Mouse (Mus musculus): Measurements from ENCODE around the gene Hint1. TPM values are rescaled to one million over a fixed set of nuclear protein-coding genes. Genes with fewer than 3 reads are reported as not detected.
A peak's percentile ranks its signal among the peaks of the same experiment; 100 is the strongest.

The Hint1 gene
- polyA plus RNA-seq, 1 experiment from 2014 or later: 702 TPM

GRCm38 (mm10) chr11:54867903-54868434 is 1.8 kb downstream of the Hint1 start:
- H3K9me3 ChIP-seq (ENCODE audit: control insufficient read depth, low read length): no peaks in the 10 kb centered on the region
- H3K9ac ChIP-seq (ENCODE audit: low read length): no peak overlapping the region
- H3K4me2 ChIP-seq (ENCODE audit: low read depth, low read length, severe bottlenecking): peak overlapping the region; percentile 79; the same call in 1 of the 2 replicates
- no peaks in the 10 kb centered on the region for H3K27me3 ChIP-seq (ENCODE audit: control insufficient read depth, insufficient read depth, low read length)
- H3K27ac ChIP-seq (ENCODE audit: low read depth, low read length): no peak overlapping the region
- peak overlapping the region; percentile 95; the same call in 1 of the 2 replicates for H3K4me3 ChIP-seq (ENCODE audit: low read depth, low read length)
- ATAC-seq (replicated peaks; ENCODE audit: low FRiP score): no peak
- WGBS: 94% methylated on average over 3 of the region's 3 CpGs
- DNase-seq (ENCODE audit: low spot score): no peak
- peaks cover 12% of the 10 kb centered on the region for H3K36me3 ChIP-seq (ENCODE audit: control insufficient read depth, insufficient read depth, low read length)
- peaks cover 3% of the 10 kb centered on the region; the same call in 1 of the 2 replicates for H3K4me1 ChIP-seq (replicated peaks; ENCODE audit: control insufficient read depth, insufficient read depth, low read length)

DNA sequence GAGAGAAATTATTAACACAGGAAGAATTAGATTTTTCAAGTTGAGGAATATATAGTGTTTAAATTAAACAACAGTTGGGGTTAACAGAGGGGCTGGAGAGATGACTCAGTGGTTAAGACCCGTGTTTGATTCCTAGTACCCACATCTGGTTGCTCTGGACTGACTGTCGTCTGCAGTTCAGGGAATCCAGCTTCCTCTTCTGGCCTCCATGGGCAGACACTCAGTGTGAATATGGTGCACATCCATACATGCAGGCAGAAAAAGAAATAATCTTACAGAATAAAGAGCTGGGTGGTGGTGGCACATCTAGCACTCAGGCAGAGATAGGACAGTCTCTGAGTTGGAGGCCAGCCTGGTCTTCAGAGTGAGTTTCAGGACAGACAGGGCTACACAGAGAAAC is 2.3 kb downstream of the Hint1 start:
- DNase-seq (ENCODE audit: low spot score) (no peak), ATAC-seq (replicated peaks; ENCODE audit: low FRiP score) (no peak)
- Histone ChIP-seq H3K27ac (ENCODE audit: low read depth, low read length) (no peak overlapping the region), H3K9me3 (ENCODE audit: control insufficient read depth, low read length) (no peaks in the 10 kb centered on the region), H3K36me3 (ENCODE audit: control insufficient read depth, insufficient read depth, low read length) (peaks cover 13% of the 10 kb centered on the region), H3K9ac (ENCODE audit: low read length) (no peak overlapping the region), H3K4me1 (replicated peaks; ENCODE audit: control insufficient read depth, insufficient read depth, low read length) (peaks cover 3% of the 10 kb centered on the region; the same call in 1 of the 2 replicates), H3K4me3 (ENCODE audit: low read depth, low read length) (no peak overlapping the region), H3K4me2 (ENCODE audit: low read depth, low read length, severe bottlenecking) (no peak overlapping the region), H3K27me3 (ENCODE audit: control insufficient read depth, insufficient read depth, low read length) (no peaks in the 10 kb centered on the region)
- WGBS: 87% methylated on average over 2 of the region's 2 CpGs

DNA sequence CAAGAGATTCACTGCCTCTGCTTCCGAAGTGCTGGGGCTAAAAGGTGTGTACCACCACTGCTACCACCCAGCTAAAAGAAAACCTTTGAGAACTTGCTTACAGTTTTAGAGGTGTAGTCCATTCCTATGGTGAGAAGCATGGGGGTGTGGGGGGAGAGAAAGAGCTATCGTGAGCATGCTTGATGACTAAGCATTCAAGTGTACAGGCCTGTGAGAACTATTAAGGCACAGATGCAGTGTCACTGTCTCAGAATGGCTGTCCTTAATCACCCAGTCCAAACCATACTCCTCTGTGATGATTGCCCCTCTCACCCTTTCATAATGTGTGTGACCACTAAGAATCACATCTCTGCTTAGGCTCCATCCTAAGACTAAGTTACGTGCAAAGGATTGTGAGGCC is 3.1 kb downstream of the Hint1 start:
- Histone ChIP-seq H3K4me1 (replicated peaks; ENCODE audit: control insufficient read depth, insufficient read depth, low read length) (peaks cover 3% of the 10 kb centered on the region; the same call in 1 of the 2 replicates), H3K27ac (ENCODE audit: low read depth, low read length) (no peak overlapping the region), H3K27me3 (ENCODE audit: control insufficient read depth, insufficient read depth, low read length) (no peaks in the 10 kb centered on the region), H3K36me3 (ENCODE audit: control insufficient read depth, insufficient read depth, low read length) (peaks cover 19% of the 10 kb centered on the region), H3K4me2 (ENCODE audit: low read depth, low read length, severe bottlenecking) (no peak overlapping the region), H3K9ac (ENCODE audit: low read length) (no peak overlapping the region), H3K9me3 (ENCODE audit: control insufficient read depth, low read length) (no peaks in the 10 kb centered on the region), H3K4me3 (ENCODE audit: low read depth, low read length) (no peak overlapping the region)
- no peak for ATAC-seq (replicated peaks; ENCODE audit: low FRiP score)
- DNase-seq (ENCODE audit: low spot score): no peak
- 92% methylated on average over 3 of the region's 3 CpGs for WGBS

- Histone ChIP-seq H3K36me3 (ENCODE audit: control insufficient read depth, insufficient read depth, low read length) (peaks cover 19% of the 10 kb centered on the region), H3K4me1 (replicated peaks; ENCODE audit: control insufficient read depth, insufficient read depth, low read length) (peaks cover 3% of the 10 kb centered on the region; the same call in 1 of the 2 replicates), H3K4me2 (ENCODE audit: low read depth, low read length, severe bottlenecking) (no peak overlapping the region), H3K27me3 (ENCODE audit: control insufficient read depth, insufficient read depth, low read length) (no peaks in the 10 kb centered on the region), H3K4me3 (ENCODE audit: low read depth, low read length) (no peak overlapping the region), H3K9me3 (ENCODE audit: control insufficient read depth, low read length) (no peaks in the 10 kb centered on the region), H3K9ac (ENCODE audit: low read length) (no peak overlapping the region), H3K27ac (ENCODE audit: low read depth, low read length) (no peak overlapping the region)
- no peak for ATAC-seq (replicated peaks; ENCODE audit: low FRiP score)
- DNase-seq (ENCODE audit: low spot score): no peak
- 80% methylated on average over 7 of the region's 7 CpGs for WGBS
These were observed 5.8 kb downstream of the Hint1 start for GRCm38 (mm10) chr11:54871831-54872537.

DNA sequence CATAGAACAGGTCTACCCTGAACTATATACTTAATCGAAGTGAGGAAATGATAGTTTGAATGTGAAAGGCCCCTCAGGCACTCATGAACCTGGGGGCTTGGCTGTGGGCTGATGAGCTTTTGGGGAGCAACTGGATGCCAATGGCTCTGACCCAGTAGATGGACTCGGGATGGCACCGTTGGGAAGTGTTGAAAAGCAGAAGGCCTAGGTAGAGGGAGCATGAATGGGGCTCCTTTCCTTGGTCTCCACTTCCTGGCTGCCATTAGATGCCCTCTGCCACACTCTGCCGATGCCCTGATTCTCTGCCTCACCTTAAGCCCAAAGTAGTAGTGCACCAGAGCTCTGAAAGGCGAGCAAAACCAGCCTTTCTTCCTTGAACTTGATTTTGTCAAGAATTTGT is 9.8 kb downstream of the Hint1 start:
- ATAC-seq (replicated peaks; ENCODE audit: low FRiP score) (no peak), DNase-seq (ENCODE audit: low spot score) (no peak)
- Histone ChIP-seq H3K36me3 (ENCODE audit: control insufficient read depth, insufficient read depth, low read length) (peaks cover 12% of the 10 kb centered on the region; the same call in 1 of the 2 replicates), H3K4me1 (replicated peaks; ENCODE audit: control insufficient read depth, insufficient read depth, low read length) (no peaks in the 10 kb centered on the region), H3K9ac (ENCODE audit: low read length) (no peak overlapping the region), H3K27me3 (ENCODE audit: control insufficient read depth, insufficient read depth, low read length) (no peaks in the 10 kb centered on the region), H3K4me3 (ENCODE audit: low read depth, low read length) (no peak overlapping the region), H3K4me2 (ENCODE audit: low read depth, low read length, severe bottlenecking) (no peak overlapping the region), H3K27ac (ENCODE audit: low read depth, low read length) (no peak overlapping the region), H3K9me3 (ENCODE audit: control insufficient read depth, low read length) (no peaks in the 10 kb centered on the region)
- WGBS: 95% methylated on average over 5 of the region's 5 CpGs

GRCm38 (mm10) chr11:54878893-54879292 is 12.7 kb downstream of the Hint1 start:
- WGBS: 84% methylated on average over 6 of the region's 6 CpGs
- Histone ChIP-seq H3K27ac (ENCODE audit: low read depth, low read length) (no peak overlapping the region), H3K9ac (ENCODE audit: low read length) (no peak overlapping the region), H3K9me3 (ENCODE audit: control insufficient read depth, low read length) (no peaks in the 10 kb centered on the region), H3K4me1 (replicated peaks; ENCODE audit: control insufficient read depth, insufficient read depth, low read length) (no peaks in the 10 kb centered on the region; the same call in 1 of the 2 replicates), H3K27me3 (ENCODE audit: control insufficient read depth, insufficient read depth, low read length) (no peaks in the 10 kb centered on the region), H3K4me2 (ENCODE audit: low read depth, low read length, severe bottlenecking) (no peak overlapping the region), H3K4me3 (ENCODE audit: low read depth, low read length) (no peak overlapping the region), H3K36me3 (ENCODE audit: control insufficient read depth, insufficient read depth, low read length) (peaks cover 2% of the 10 kb centered on the region; the same call in 1 of the 2 replicates)
- no peak for DNase-seq (ENCODE audit: low spot score)
- ATAC-seq (replicated peaks; ENCODE audit: low FRiP score): no peak

GRCm38 (mm10) chr11:54879434-54879833 is 13.3 kb downstream of the Hint1 start:
- Histone ChIP-seq H3K27me3 (ENCODE audit: control insufficient read depth, insufficient read depth, low read length) (no peaks in the 10 kb centered on the region), H3K9me3 (ENCODE audit: control insufficient read depth, low read length) (no peaks in the 10 kb centered on the region), H3K4me1 (replicated peaks; ENCODE audit: control insufficient read depth, insufficient read depth, low read length) (no peaks in the 10 kb centered on the region; the same call in 1 of the 2 replicates), H3K27ac (ENCODE audit: low read depth, low read length) (no peak overlapping the region), H3K9ac (ENCODE audit: low read length) (no peak overlapping the region), H3K4me2 (ENCODE audit: low read depth, low read length, severe bottlenecking) (no peak overlapping the region), H3K36me3 (ENCODE audit: control insufficient read depth, insufficient read depth, low read length) (no peaks in the 10 kb centered on the region), H3K4me3 (ENCODE audit: low read depth, low read length) (no peak overlapping the region)
- ATAC-seq (replicated peaks; ENCODE audit: low FRiP score) (no peak), DNase-seq (ENCODE audit: low spot score) (no peak)
- 48% methylated on average over 4 of the region's 4 CpGs for WGBS

- Histone ChIP-seq H3K36me3 (ENCODE audit: control insufficient read depth, insufficient read depth, low read length) (no peaks in the 10 kb centered on the region), H3K27ac (ENCODE audit: low read depth, low read length) (no peak overlapping the region), H3K27me3 (ENCODE audit: control insufficient read depth, insufficient read depth, low read length) (no peaks in the 10 kb centered on the region), H3K9ac (ENCODE audit: low read length) (no peak overlapping the region), H3K4me3 (ENCODE audit: low read depth, low read length) (no peak overlapping the region), H3K4me1 (replicated peaks; ENCODE audit: control insufficient read depth, insufficient read depth, low read length) (no peaks in the 10 kb centered on the region; the same call in 1 of the 2 replicates), H3K4me2 (ENCODE audit: low read depth, low read length, severe bottlenecking) (no peak overlapping the region), H3K9me3 (ENCODE audit: control insufficient read depth, low read length) (no peaks in the 10 kb centered on the region)
- WGBS: 90% methylated on average over 10 of the region's 10 CpGs
- no peak for ATAC-seq (replicated peaks; ENCODE audit: low FRiP score)
- no peak for DNase-seq (ENCODE audit: low spot score)
These were observed 13.7 kb downstream of the Hint1 start for GRCm38 (mm10) chr11:54879922-54880321.
